Mouse (Mus musculus) adrenal gland, postnatal 4 days (tissue): ENCODE measurements around the gene Igf2bp1. TPM values are rescaled to one million over a fixed set of nuclear protein-coding genes. Genes with fewer than 3 reads are reported as not detected.

Experiments
- microRNA-seq: library from miRNA; unstranded; fragments of <30 nt; microRNA quantifications from one replicate; pipeline ENCODE4 v1.2.0, GENCODE M21; 2021
- total RNA-seq, 2 experiments: library from RNA; stranded (reverse); gene quantifications; 2 replicates each; pipeline ENCODE4 v1.2.3; 2021

The Igf2bp1 gene
- total RNA-seq, 2 experiments from 2014 or later, result 19.4 to 27.3 TPM

Small RNA genes lying within 50 kb of the gene (microRNA-seq; reads per million reads assigned to microRNA genes)
- not detected for gene Mir3063

Other genes with a start within 250 kb of the Igf2bp1 start
- 10 to 100 TPM; 25.5 to 26.0 TPM for gene Phospho1, start 181.4 kb downstream of the Igf2bp1 start, total RNA-seq
- gene Gngt2, start 168.7 kb downstream of the Igf2bp1 start, total RNA-seq, result 10 to 100 TPM; 17.2 to 23.1 TPM
- 10 to 100 TPM; 18.6 to 18.8 TPM for gene Abi3, start 163.5 kb downstream of the Igf2bp1 start, total RNA-seq
- under 1 TPM in 1 of 2 experiments, not detected in 1; 0.28 TPM for gene B4galnt2, start 91.0 kb downstream of the Igf2bp1 start, total RNA-seq
- not detected for gene Gip, start 18.6 kb upstream of the Igf2bp1 start, total RNA-seq
- gene Snf8, start 28.9 kb upstream of the Igf2bp1 start, total RNA-seq, result 10 to 100 TPM; 74.3 to 78.8 TPM
- 10 to 100 TPM; 54.9 to 57.8 TPM for gene Ube2z, start 59.4 kb upstream of the Igf2bp1 start, total RNA-seq
- 100 to 1,000 TPM; 332 to 356 TPM for gene Atp5g1, start 69.7 kb upstream of the Igf2bp1 start, total RNA-seq
- gene Calcoco2, start 106.0 kb upstream of the Igf2bp1 start, total RNA-seq, result not detected
- not detected for gene Ttll6, start 127.8 kb upstream of the Igf2bp1 start, total RNA-seq
- not detected for gene Hoxb13, start 188.4 kb upstream of the Igf2bp1 start, total RNA-seq